Mouse (Mus musculus): ENCODE results near the gene Cnksr1. TPM values are rescaled to one million over a fixed set of nuclear protein-coding genes. Genes with fewer than 3 reads are reported as not detected.
"Not testable (repeated sequence)": the region's sequence is repeated elsewhere in the genome, so short reads cannot be mapped to it uniquely, and the experiment has no call there.

Cnksr1 gene
- polyA plus RNA-seq, 1 experiment: 15.8 TPM

DNA sequence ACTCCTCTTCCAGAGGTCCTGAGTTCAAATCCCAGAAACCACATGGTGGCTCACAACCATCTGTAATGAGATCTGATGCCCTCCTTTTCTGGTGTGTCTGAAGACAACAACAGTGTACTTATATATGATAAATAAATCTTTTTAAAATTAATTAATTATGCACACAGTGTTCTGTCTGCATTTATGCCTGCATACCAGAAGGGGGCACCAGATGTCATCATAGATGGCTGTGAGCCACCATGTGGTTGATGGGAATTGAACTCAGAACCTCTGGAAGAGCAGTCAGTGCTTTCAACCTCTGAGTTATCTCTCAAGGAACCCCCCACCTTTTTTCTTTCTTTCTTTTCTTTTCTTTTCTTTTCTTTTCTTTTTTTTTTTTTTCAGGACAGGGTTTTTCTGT, 31.4 kb upstream of the Cnksr1 start:
- H3K4me1 ChIP-seq (ENCODE audit: control insufficient read depth, insufficient read depth, low read length); H3K4me3 ChIP-seq (replicated peaks; ENCODE audit: extremely low read depth, low read depth, low read length); DNase-seq: not testable (repeated sequence)
- 0 out of 2 replicates have a peak, but pooled peaks have one; percentile 14 for TF ChIP-seq CTCF (IDR thresholded peaks at IDR 0.05; ENCODE audit: insufficient read depth, low read length)

DNA sequence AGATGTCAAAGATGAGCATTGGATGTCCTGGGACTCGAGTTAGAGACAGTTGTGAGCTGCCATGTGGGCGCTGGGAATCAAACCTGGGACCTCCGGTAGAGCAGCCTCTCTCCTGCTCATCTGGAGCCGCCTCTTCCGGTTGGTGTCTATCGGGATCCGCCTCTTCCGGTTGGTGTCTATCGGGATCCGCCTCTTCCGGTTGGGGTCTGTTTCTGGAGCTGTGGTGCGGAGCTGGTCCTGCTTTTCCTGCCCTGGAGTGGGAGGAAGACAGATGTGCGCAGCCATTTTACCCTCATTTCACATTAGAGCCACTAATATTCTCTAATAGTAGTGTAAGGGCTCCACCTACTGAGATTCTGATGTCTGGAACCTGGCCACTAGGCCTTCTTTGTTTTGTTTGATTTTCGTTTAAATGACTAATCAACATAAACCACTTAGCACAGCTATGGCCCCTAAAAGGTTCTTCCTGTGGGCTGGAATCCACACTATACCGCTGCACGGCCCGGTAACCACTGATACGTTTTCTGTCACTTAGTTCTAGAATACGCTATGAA, 30.0 kb upstream of the Cnksr1 start:
- TF ChIP-seq CTCF (IDR thresholded peaks at IDR 0.05; ENCODE audit: insufficient read depth, low read length) (no peak), POLR2A (IDR thresholded peaks at IDR 0.05; ENCODE audit: borderline replicate concordance, extremely low read depth, low read depth, low read length) (no peak)
- WGBS: 59% methylated on average over 19 of the region's 19 CpGs
- Histone ChIP-seq H3K4me1 (ENCODE audit: control insufficient read depth, insufficient read depth, low read length) (peaks cover 5% of the 10 kb centered on the region; the same call in 1 of the 2 replicates), H3K4me3 (replicated peaks; ENCODE audit: extremely low read depth, low read depth, low read length) (no peak overlapping the region)
- no peak for DNase-seq

DNA sequence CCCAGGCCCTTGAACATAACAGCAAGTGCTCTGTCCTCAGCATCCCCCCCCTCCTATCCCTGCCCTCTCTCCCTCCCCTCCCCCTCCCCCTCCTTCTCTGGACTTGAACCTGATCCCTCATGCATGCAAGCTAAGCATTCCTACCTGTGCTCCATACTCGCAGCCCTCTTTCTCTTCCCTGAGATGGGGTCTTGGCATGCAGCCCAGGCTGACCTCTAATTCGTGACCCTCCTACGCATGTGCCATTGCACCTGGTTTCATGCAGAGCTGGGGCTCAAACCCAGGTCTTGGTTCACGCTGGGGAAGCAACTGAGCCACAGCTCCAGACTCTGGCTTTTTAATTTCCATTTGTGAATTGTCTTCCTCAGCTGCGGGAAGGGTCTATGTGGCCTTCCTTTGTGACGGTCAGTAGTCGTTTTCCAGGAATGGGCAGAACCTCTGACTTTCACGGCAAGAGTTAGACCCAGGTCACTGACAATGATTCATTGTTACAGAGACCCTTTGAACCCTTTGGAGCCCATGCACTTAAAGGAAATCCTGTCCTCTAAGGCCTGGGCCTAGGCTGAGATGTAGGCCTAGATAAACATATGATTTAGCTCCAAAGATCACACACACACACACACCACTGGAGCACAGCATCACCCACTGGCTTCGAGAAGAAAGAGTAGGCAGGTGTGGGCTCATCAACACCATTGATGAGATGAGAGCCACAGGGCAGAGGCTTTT, 27.8 kb upstream of the Cnksr1 start:
- WGBS: 41% methylated on average over 9 of the region's 9 CpGs
- H3K4me1 ChIP-seq (ENCODE audit: control insufficient read depth, insufficient read depth, low read length): peaks cover 2% of the 10 kb centered on the region; the same call in 1 of the 2 replicates
- no peak for DNase-seq

DNA sequence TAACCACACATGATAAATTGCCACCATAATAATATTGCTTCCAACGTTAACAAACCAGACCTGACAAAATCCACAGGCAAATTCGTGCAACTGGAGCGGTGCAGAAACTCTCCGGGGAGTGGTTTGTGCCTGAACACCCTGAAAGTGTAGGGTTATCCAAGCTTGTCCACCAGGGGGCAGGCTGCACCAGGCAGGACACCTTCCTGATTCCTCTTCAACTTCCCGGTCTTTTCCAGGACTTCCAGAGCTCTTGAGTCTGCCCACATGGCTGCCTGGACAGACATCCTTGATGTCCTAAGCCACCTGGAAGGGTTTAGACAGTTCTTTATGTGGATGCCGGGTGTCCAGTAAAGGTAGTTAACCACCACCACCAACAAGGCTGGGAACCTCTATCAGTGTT, 25.0 kb upstream of the Cnksr1 start:
- Histone ChIP-seq H3K4me3 (replicated peaks; ENCODE audit: extremely low read depth, low read depth, low read length) (no peak overlapping the region), H3K4me1 (ENCODE audit: control insufficient read depth, insufficient read depth, low read length) (peaks cover 4% of the 10 kb centered on the region; the same call in 1 of the 2 replicates)
- 37% methylated on average over 6 of the region's 6 CpGs for WGBS
- peak; percentile 74 for DNase-seq
- TF ChIP-seq CTCF (IDR thresholded peaks at IDR 0.05; ENCODE audit: insufficient read depth, low read length): peak; percentile 85
- no peak for TF ChIP-seq POLR2A (IDR thresholded peaks at IDR 0.05; ENCODE audit: borderline replicate concordance, extremely low read depth, low read depth, low read length)

More for the DNA sequence above, 27.8 kb upstream of the Cnksr1 start:
- H3K4me3 ChIP-seq (replicated peaks; ENCODE audit: extremely low read depth, low read depth, low read length): no peak overlapping the region
- TF ChIP-seq CTCF (IDR thresholded peaks at IDR 0.05; ENCODE audit: insufficient read depth, low read length) (no peak), POLR2A (IDR thresholded peaks at IDR 0.05; ENCODE audit: borderline replicate concordance, extremely low read depth, low read depth, low read length) (no peak)

DNA sequence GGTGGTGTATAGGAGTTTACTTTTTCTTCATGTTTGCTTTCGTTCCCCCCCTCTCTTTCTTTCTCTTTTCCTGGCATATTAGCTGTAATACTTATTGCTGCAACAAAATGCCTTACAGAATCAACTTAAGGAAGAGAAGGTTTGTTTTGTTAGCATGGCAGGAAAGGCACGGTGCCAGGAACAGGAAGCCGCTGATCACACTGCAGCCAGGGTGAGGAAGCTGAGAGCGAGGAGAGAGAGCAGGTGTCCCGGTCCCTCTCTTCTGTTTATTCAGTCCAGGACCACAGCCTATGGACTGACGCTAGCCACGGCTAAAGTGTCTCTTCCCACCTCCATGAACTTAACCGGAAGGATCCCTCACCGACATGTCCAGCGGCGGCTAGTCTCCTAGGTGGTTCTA, 20.2 kb upstream of the Cnksr1 start:
- Histone ChIP-seq H3K4me3 (replicated peaks; ENCODE audit: extremely low read depth, low read depth, low read length) (no peak overlapping the region), H3K4me1 (ENCODE audit: control insufficient read depth, insufficient read depth, low read length) (peaks cover 4% of the 10 kb centered on the region)
- WGBS: 21% methylated on average over 11 of the region's 11 CpGs
- no peak for DNase-seq
- TF ChIP-seq CTCF (IDR thresholded peaks at IDR 0.05; ENCODE audit: insufficient read depth, low read length): no peak

DNA sequence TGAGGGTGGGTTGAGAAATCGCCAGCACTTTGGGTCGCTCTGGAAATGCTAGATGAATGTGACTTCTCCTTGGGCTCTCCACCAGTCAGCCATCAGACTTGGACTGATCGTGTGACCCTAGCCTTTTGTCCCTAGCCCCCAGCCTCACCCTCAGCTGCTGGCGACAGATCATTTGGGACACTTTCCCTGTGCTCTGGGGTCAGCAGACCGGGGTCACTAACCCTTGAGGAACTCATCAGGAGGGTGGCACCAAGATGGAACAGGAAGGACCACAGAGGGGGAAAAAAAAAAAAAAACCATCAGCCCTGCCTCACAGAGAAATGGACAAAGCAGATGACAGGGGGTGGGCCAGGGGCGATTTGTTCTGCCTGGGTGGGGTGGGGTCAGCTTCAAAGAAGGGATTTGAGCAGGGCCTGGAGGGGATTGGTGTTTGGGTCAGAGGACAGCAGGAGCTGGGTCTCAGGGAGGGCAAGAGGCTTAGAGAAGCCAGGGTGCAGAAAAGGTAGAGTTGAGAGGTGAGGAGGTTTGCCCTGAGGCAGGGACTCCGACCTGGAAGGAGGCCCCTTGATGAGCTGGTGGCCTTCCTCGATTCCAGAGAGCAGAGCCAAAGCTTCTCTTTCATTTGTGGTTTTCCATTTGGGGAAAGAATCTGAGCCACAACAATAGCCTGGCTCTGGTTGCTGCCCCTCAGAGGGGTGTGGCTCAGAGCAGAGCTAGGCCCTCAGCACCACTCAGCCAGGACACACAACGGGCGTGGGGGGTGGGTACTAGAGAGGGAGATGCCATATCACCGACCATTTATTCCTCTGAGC, 19.2 kb upstream of the Cnksr1 start:
- DNase-seq: no peak
- WGBS: 39% methylated on average over 11 of the region's 11 CpGs
- peaks cover 4% of the 10 kb centered on the region for H3K4me1 ChIP-seq (ENCODE audit: control insufficient read depth, insufficient read depth, low read length)
- no peak overlapping the region for H3K4me3 ChIP-seq (replicated peaks; ENCODE audit: extremely low read depth, low read depth, low read length)
- TF ChIP-seq CTCF (IDR thresholded peaks at IDR 0.05; ENCODE audit: insufficient read depth, low read length) (no peak), POLR2A (IDR thresholded peaks at IDR 0.05; ENCODE audit: borderline replicate concordance, extremely low read depth, low read depth, low read length) (no peak)

DNA sequence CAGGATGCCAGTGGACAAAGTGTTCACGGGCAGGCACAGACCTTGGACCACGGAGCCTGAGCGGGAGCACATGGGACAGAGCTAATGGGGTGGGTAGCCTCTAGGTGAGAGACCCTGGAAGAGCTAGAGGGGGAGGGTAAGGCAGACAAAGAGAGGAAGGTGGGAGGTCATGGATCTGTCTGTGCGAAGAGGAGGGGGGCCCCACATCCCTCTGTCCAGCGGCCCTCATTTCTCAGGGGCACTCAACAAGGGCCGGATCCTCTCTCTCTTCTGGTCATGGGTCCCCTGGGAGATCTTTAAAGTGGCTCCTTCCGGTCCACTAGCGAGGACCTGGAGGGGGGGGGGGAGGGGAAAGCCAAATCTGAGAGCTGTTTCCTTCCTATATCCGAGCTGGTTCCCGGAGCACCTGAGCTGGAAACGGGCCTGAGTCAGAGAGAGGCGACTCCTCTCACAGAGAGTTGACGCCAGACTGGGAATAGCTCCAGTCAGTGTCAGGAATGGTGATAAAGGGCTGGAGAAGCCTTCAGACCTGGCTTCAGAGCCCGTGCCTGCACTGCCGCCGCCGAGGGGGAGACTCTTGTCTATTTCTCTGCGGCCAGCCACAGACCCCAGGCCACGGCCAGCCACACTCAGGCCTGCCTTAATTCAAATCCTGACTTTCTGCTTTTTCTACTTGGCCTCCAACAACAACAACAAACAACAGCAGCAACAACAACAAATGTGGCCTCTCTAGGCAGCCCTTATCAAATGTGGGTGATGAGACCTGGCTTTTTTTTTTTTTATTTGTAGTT, 18.4 kb upstream of the Cnksr1 start:
- H3K4me3 ChIP-seq (replicated peaks; ENCODE audit: extremely low read depth, low read depth, low read length): no peak overlapping the region
- no peak for DNase-seq
- no peak for TF ChIP-seq POLR2A (IDR thresholded peaks at IDR 0.05; ENCODE audit: borderline replicate concordance, extremely low read depth, low read depth, low read length)
- no peak for TF ChIP-seq CTCF (IDR thresholded peaks at IDR 0.05; ENCODE audit: insufficient read depth, low read length)
- 28% methylated on average over 19 of the region's 19 CpGs for WGBS
- H3K4me1 ChIP-seq (ENCODE audit: control insufficient read depth, insufficient read depth, low read length): peaks cover 4% of the 10 kb centered on the region

DNA sequence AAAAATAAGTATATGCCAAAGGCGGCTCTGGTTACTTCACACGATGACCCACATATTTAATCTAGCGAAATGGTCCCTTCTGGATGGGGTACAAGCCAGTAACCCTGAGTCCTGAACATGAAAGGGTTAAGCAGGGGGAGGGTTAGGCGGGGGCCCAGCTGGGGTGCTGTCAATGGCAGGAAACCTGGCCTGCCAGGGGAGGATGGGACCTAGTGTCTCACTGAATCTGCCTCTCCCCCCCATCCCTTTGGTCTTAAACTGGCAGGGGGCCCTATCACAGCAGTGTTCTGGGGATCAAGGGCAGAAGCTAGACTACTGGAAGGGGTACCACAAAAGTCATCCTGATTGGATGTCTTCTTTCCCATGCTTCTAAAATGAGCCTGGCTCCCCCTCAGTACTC, 17.7 kb upstream of the Cnksr1 start:
- TF ChIP-seq POLR2A (IDR thresholded peaks at IDR 0.05; ENCODE audit: borderline replicate concordance, extremely low read depth, low read depth, low read length) (no peak), CTCF (IDR thresholded peaks at IDR 0.05; ENCODE audit: insufficient read depth, low read length) (no peak)
- no peak for DNase-seq
- H3K4me1 ChIP-seq (ENCODE audit: control insufficient read depth, insufficient read depth, low read length): peaks cover 7% of the 10 kb centered on the region
- WGBS: 48% methylated on average over 4 of the region's 4 CpGs
- no peak overlapping the region for H3K4me3 ChIP-seq (replicated peaks; ENCODE audit: extremely low read depth, low read depth, low read length)

DNA sequence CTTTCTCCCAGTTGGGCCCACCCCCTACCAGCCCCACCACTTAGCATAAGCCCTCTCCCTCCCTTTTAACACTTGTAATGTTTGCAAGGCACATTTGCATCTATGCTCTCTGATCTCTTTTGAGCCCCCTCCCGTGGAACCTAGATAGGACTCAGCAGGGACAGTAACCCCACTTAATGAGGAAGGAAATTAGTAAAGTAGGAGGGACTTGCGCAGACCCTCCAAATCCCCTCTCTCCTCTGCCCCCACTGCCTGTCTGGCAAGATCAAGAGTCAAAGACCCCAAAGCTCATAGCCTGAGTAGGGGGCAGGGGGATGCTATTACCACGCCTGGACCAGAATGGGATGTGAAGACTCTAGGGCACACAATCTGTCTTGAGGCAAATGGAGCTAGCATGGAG, 16.6 kb upstream of the Cnksr1 start:
- no peak overlapping the region for H3K4me3 ChIP-seq (replicated peaks; ENCODE audit: extremely low read depth, low read depth, low read length)
- TF ChIP-seq POLR2A (IDR thresholded peaks at IDR 0.05; ENCODE audit: borderline replicate concordance, extremely low read depth, low read depth, low read length): no peak
- TF ChIP-seq CTCF (IDR thresholded peaks at IDR 0.05; ENCODE audit: insufficient read depth, low read length): no peak
- peaks cover 10% of the 10 kb centered on the region for H3K4me1 ChIP-seq (ENCODE audit: control insufficient read depth, insufficient read depth, low read length)
- WGBS: 66% methylated on average over 3 of the region's 3 CpGs
- DNase-seq: no peak
